ENCODE assay signal across 8 mouse cellular contexts in genomic region chr8:84811303-84811702, GRCm38 (mm10). TPM values are rescaled to one million over a fixed set of nuclear protein-coding genes. Genes with fewer than 3 reads are reported as not detected.
DNase-seq lines count a peak whose midpoint lies in the region; ATAC-seq and TF ChIP-seq lines count a peak whose summit lies in the region.

No protein-coding gene starts in this region.

- peaks cover 40% of the 10 kb centered on the region for H3K27me3 ChIP-seq in heart, embryonic 11.5 days (ENCODE audit: control insufficient read depth, insufficient read depth, low read length)
- peaks cover 26% of the 10 kb centered on the region for H3K27me3 ChIP-seq in G1E (ENCODE audit: insufficient read depth, low read length)
- peaks cover 98% of the 10 kb centered on the region for H3K27me3 ChIP-seq in hindbrain, embryonic 10.5 days (ENCODE audit: insufficient read depth, poor library complexity, severe bottlenecking)
- peaks cover 14% of the 10 kb centered on the region for H3K27me3 ChIP-seq in liver, postnatal 0 days (ENCODE audit: insufficient read depth, low read length)

- H3K9ac ChIP-seq in heart, embryonic 11.5 days (ENCODE audit: low read depth, low read length): no peak overlapping the region; the same call in 1 of the 2 replicates
- no peak overlapping the region for H3K9ac ChIP-seq in liver, postnatal 0 days (replicated peaks)

- peak overlapping the region; percentile 37 for H3K4me3 ChIP-seq in heart, embryonic 11.5 days (ENCODE audit: low read depth, low read length)
- H3K4me3 ChIP-seq in G1E (ENCODE audit: low read depth, low read length): peak overlapping the region; percentile 66; the same call in 1 of the 2 replicates
- peak overlapping the region; percentile 46 for H3K4me3 ChIP-seq in hindbrain, embryonic 10.5 days
- peak overlapping the region; percentile 38 for H3K4me3 ChIP-seq in liver, postnatal 0 days (ENCODE audit: low read depth, low read length)

- TF ChIP-seq EP300 in liver, postnatal 0 days (IDR thresholded peaks at IDR 0.05; ENCODE audit: low read depth): no peak

- H3K27ac ChIP-seq in heart, embryonic 11.5 days (ENCODE audit: low read depth, low read length): no peak overlapping the region
- peak overlapping the region; percentile 81 for H3K27ac ChIP-seq in hindbrain, embryonic 10.5 days
- H3K27ac ChIP-seq in liver, postnatal 0 days (ENCODE audit: low read depth): no peak overlapping the region

- TF ChIP-seq CTCF in G1E (IDR thresholded peaks at IDR 0.05; ENCODE audit: low read depth, low read length): no peak
- TF ChIP-seq CTCF in liver, postnatal 0 days (IDR thresholded peaks at IDR 0.05; ENCODE audit: low read depth): no peak

- H3K4me1 ChIP-seq in heart, embryonic 11.5 days (ENCODE audit: control insufficient read depth, insufficient read depth, low read length): peaks cover 3% of the 10 kb centered on the region; the same call in 1 of the 2 replicates
- peaks cover 59% of the 10 kb centered on the region for H3K4me1 ChIP-seq in G1E (ENCODE audit: insufficient read depth, low read depth, low read length)
- H3K4me1 ChIP-seq in hindbrain, embryonic 10.5 days (replicated peaks): peaks cover 50% of the 10 kb centered on the region
- H3K4me1 ChIP-seq in liver, postnatal 0 days (ENCODE audit: insufficient read depth): peaks cover 15% of the 10 kb centered on the region

- DNase-seq in heart, postnatal 36 days: no peak
- no peak for DNase-seq in G1E (ENCODE audit: low spot score)
- DNase-seq in hindbrain, embryonic 10.5 days (ENCODE audit: low spot score): no peak
- no peak for DNase-seq in liver, postnatal 0 days
- DNase-seq in retina, embryonic 14.5 days (ENCODE audit: low spot score): no peak
- DNase-seq in gastrocnemius, postnatal 10 days: no peak
- no peak for DNase-seq in right cerebral cortex, postnatal 14 days

- no peak for ATAC-seq in heart, embryonic 11.5 days (replicated peaks; ENCODE audit: insufficient number of reproducible peaks, low FRiP score, low TSS enrichment)
- ATAC-seq in G1E (ENCODE audit: extremely low read depth, insufficient number of reproducible peaks, low FRiP score, poor library complexity, severe bottlenecking): no peak
- no peak for ATAC-seq in liver, postnatal 0 days

- 0 out of 2 replicates have a peak, but pooled peaks cover under 1% of the 10 kb centered on the region for H3K9me3 ChIP-seq in heart, embryonic 11.5 days (replicated peaks; ENCODE audit: control insufficient read depth, low read length)
- peaks cover under 1% of the 10 kb centered on the region for H3K9me3 ChIP-seq in G1E (replicated peaks)
- no peaks in the 10 kb centered on the region for H3K9me3 ChIP-seq in hindbrain, embryonic 10.5 days
- H3K9me3 ChIP-seq in liver, postnatal 0 days (ENCODE audit: low read length): no peaks in the 10 kb centered on the region

- H3K36me3 ChIP-seq in heart, embryonic 11.5 days (ENCODE audit: control insufficient read depth, insufficient read depth, low read length): no peaks in the 10 kb centered on the region
- peaks cover 4% of the 10 kb centered on the region for H3K36me3 ChIP-seq in G1E (replicated peaks)
- no peaks in the 10 kb centered on the region for H3K36me3 ChIP-seq in hindbrain, embryonic 10.5 days
- no peaks in the 10 kb centered on the region for H3K36me3 ChIP-seq in liver, postnatal 0 days (replicated peaks; ENCODE audit: insufficient read depth, low read length)

- WGBS in heart, embryonic 11.5 days (ENCODE audit: insufficient replicate concordance): 32% methylated on average over 10 of the region's 10 CpGs
- WGBS in hindbrain, embryonic 10.5 days: 17% methylated on average over 10 of the region's 10 CpGs
- 37% methylated on average over 10 of the region's 10 CpGs for WGBS in liver, postnatal 0 days (ENCODE audit: insufficient replicate concordance)

- H3K4me2 ChIP-seq in heart, embryonic 11.5 days: peak overlapping the region; percentile 70
- peak overlapping the region; percentile 68 for H3K4me2 ChIP-seq in liver, postnatal 0 days (ENCODE audit: low read depth, low read length)

- intact Hi-C loops in heart, postnatal 36 days (cut with DNase I): loop anchor here (1.0 to 5.0 kb wide), 2 partner anchors 74 to 449 kb away; no protein-coding TSS in a partner anchor

RNA-seq across cellular contexts. Expression of gene Nfix, which starts 11.2 kb away (rescaled TPM):
- 6.1 and 7.6 TPM in 2 replicates for polyA plus RNA-seq in heart, embryonic 11.5 days (2014; fragmentation: Nextera tagmentation; extraction: Ambion mirVana)
- 100 to 1,000 TPM; 279 to 296 TPM for total RNA-seq in heart, postnatal 36 days (2021)
- 30.0 and 34.0 TPM in 2 replicates for total RNA-seq in G1E (2014; fragmentation: Nextera tagmentation)
- 2.7 and 4.3 TPM in 2 replicates for total RNA-seq in G1E (2017)
- 14.3 and 16.2 TPM in 2 replicates for polyA plus RNA-seq in G1E (2012)
- polyA plus RNA-seq in hindbrain, embryonic 10.5 days (2016; fragmentation: Nextera tagmentation; extraction: Ambion mirVana): 0.07 and 0.29 TPM in 2 replicates
- 4.7 and 5.4 TPM in 2 replicates for polyA plus RNA-seq in liver, postnatal 0 days (2015; fragmentation: Nextera tagmentation; extraction: Ambion mirVana)
- total RNA-seq in gastrocnemius, postnatal 10 days (2021): 100 to 1,000 TPM; 598 to 734 TPM

RNA-seq across cellular contexts. Expression of gene Dand5, which starts 11.3 kb away (rescaled TPM):
- 5.0 and 6.0 TPM in 2 replicates for polyA plus RNA-seq in heart, embryonic 11.5 days (2014; fragmentation: Nextera tagmentation; extraction: Ambion mirVana)
- total RNA-seq in heart, postnatal 36 days (2021): 1 to 10 TPM; 9.3 to 9.9 TPM
- total RNA-seq in G1E (2014; fragmentation: Nextera tagmentation) (7.1 and 7.7 TPM in 2 replicates), G1E (2017) (1.8 and 2.2 TPM in 2 replicates)
- 1.4 and 2.1 TPM in 2 replicates for polyA plus RNA-seq in G1E (2012)
- polyA plus RNA-seq in hindbrain, embryonic 10.5 days (2016; fragmentation: Nextera tagmentation; extraction: Ambion mirVana): 3.8 and 5.5 TPM in 2 replicates
- polyA plus RNA-seq in liver, postnatal 0 days (2015; fragmentation: Nextera tagmentation; extraction: Ambion mirVana): 2.4 and 2.5 TPM in 2 replicates
- total RNA-seq in gastrocnemius, postnatal 10 days (2021): 1 to 10 TPM; 5.8 to 7.3 TPM

RNA-seq across cellular contexts. Expression of gene Gadd45gip1, which starts 20.0 kb away (rescaled TPM):
- polyA plus RNA-seq in heart, embryonic 11.5 days (2014; fragmentation: Nextera tagmentation; extraction: Ambion mirVana): 51.5 and 52.2 TPM in 2 replicates
- total RNA-seq in heart, postnatal 36 days (2021): 10 to 100 TPM; 28.5 to 29.5 TPM
- total RNA-seq in G1E (2014; fragmentation: Nextera tagmentation): 10.0 and 13.0 TPM in 2 replicates
- 20.4 and 20.9 TPM in 2 replicates for total RNA-seq in G1E (2017)
- polyA plus RNA-seq in G1E (2012): 79.7 and 93.0 TPM in 2 replicates
- polyA plus RNA-seq in hindbrain, embryonic 10.5 days (2016; fragmentation: Nextera tagmentation; extraction: Ambion mirVana): 43.7 and 45.8 TPM in 2 replicates
- polyA plus RNA-seq in liver, postnatal 0 days (2015; fragmentation: Nextera tagmentation; extraction: Ambion mirVana): 31.9 and 34.9 TPM in 2 replicates
- total RNA-seq in gastrocnemius, postnatal 10 days (2021): 10 to 100 TPM; 30.3 to 33.4 TPM

RNA-seq across cellular contexts. Expression of gene Rad23a, which starts 29.2 kb away (rescaled TPM):
- polyA plus RNA-seq in heart, embryonic 11.5 days (2014; fragmentation: Nextera tagmentation; extraction: Ambion mirVana): 125 and 127 TPM in 2 replicates
- total RNA-seq in heart, postnatal 36 days (2021): 10 to 100 TPM; 84.0 to 87.4 TPM
- total RNA-seq in G1E (2014; fragmentation: Nextera tagmentation) (116 and 121 TPM in 2 replicates), G1E (2017) (38.7 and 39.2 TPM in 2 replicates)
- polyA plus RNA-seq in G1E (2012): 414 and 672 TPM in 2 replicates
- polyA plus RNA-seq in hindbrain, embryonic 10.5 days (2016; fragmentation: Nextera tagmentation; extraction: Ambion mirVana): 115 TPM in 2 replicates
- polyA plus RNA-seq in liver, postnatal 0 days (2015; fragmentation: Nextera tagmentation; extraction: Ambion mirVana): 154 and 164 TPM in 2 replicates
- 100 to 1,000 TPM; 124 to 130 TPM for total RNA-seq in gastrocnemius, postnatal 10 days (2021)

RNA-seq across cellular contexts. Expression of gene Calr, which starts 35.4 kb away (rescaled TPM):
- polyA plus RNA-seq in heart, embryonic 11.5 days (2014; fragmentation: Nextera tagmentation; extraction: Ambion mirVana): 830 and 894 TPM in 2 replicates
- 100 to 1,000 TPM; 337 to 380 TPM for total RNA-seq in heart, postnatal 36 days (2021)
- total RNA-seq in G1E (2014; fragmentation: Nextera tagmentation) (406 and 435 TPM in 2 replicates), G1E (2017) (831 and 954 TPM in 2 replicates)
- polyA plus RNA-seq in G1E (2012): 248 and 253 TPM in 2 replicates
- polyA plus RNA-seq in hindbrain, embryonic 10.5 days (2016; fragmentation: Nextera tagmentation; extraction: Ambion mirVana): 783 and 812 TPM in 2 replicates
- 331 and 375 TPM in 2 replicates for polyA plus RNA-seq in liver, postnatal 0 days (2015; fragmentation: Nextera tagmentation; extraction: Ambion mirVana)
- total RNA-seq in gastrocnemius, postnatal 10 days (2021): 100 to 1,000 TPM; 234 to 286 TPM
